In genomic region chr7:75830251-75831060, GRCm38 (mm10) we compare ENCODE assay signal across 10 mouse cellular contexts. TPM values are rescaled to one million over a fixed set of nuclear protein-coding genes. Genes with fewer than 3 reads are reported as not detected.
DNase-seq lines count a peak whose midpoint lies in the region; ATAC-seq and TF ChIP-seq lines count a peak whose summit lies in the region.
"Had no signal": no experiment of that assay in that cellular context is flagged by ENCODE, and none has a peak within 500 bp of the region (broad histone marks: within the 10 kb centered on the region; RNA-seq: fewer than 3 reads in every experiment).

No protein-coding gene starts in this region.

- TF ChIP-seq POLR2A in thymus, adult 2 months (IDR thresholded peaks at IDR 0.05; ENCODE audit: control insufficient read depth, extremely low read depth, insufficient read depth, low read length, poor library complexity) = no peak

- H3K27ac ChIP-seq in liver, embryonic 12.5 days = peak overlapping the region; percentile 92
- no peak overlapping the region for H3K27ac ChIP-seq in thymus, adult 2 months (ENCODE audit: control insufficient read depth, insufficient read depth, low read length)

- peak overlapping the region; percentile 50 for H3K9ac ChIP-seq in liver, embryonic 12.5 days
- H3K9ac ChIP-seq: heart, embryonic 12.5 days had no signal

- H3K27me3 ChIP-seq in liver, embryonic 12.5 days (replicated peaks) = no peaks in the 10 kb centered on the region
- H3K27me3 ChIP-seq in thymus, adult 2 months (ENCODE audit: control insufficient read depth, insufficient read depth, low read length) = no peaks in the 10 kb centered on the region
- H3K27me3 ChIP-seq: heart, embryonic 12.5 days had no signal

- H3K4me3 ChIP-seq in liver, embryonic 12.5 days = no peak overlapping the region
- H3K4me3 ChIP-seq in thymus, adult 2 months (ENCODE audit: control insufficient read depth, insufficient read depth, low read length) = no peak overlapping the region
- H3K4me3 ChIP-seq: heart, embryonic 12.5 days had no signal

- no peaks in the 10 kb centered on the region for H3K36me3 ChIP-seq in liver, embryonic 12.5 days
- H3K36me3 ChIP-seq in thymus, adult 2 months (ENCODE audit: control insufficient read depth, insufficient read depth, low read length) = no peaks in the 10 kb centered on the region
- H3K36me3 ChIP-seq: heart, embryonic 12.5 days had no signal

- H3K4me2 ChIP-seq in liver, embryonic 12.5 days = peak overlapping the region; percentile 51
- H3K4me2 ChIP-seq: heart, embryonic 12.5 days had no signal

- H3K9me3 ChIP-seq in liver, embryonic 12.5 days (replicated peaks) = no peaks in the 10 kb centered on the region
- H3K9me3 ChIP-seq: heart, embryonic 12.5 days had no signal

- peak; percentile 74 for DNase-seq in heart, adult 11 months
- no peak for DNase-seq in heart, postnatal 10 days
- DNase-seq in thymus, postnatal 0 days (ENCODE audit: low spot score) = peak; percentile 51
- DNase-seq in thymus, adult 18-20 months = no peak
- no peak for DNase-seq in B cell, adult 2 months
- no peak for DNase-seq in thymus, adult 2 months
- no peak for DNase-seq in right cerebral cortex, adult 2 months (ENCODE audit: low spot score in 2 of 2)

- no peak for TF ChIP-seq CTCF in thymus, adult 2 months (IDR thresholded peaks at IDR 0.05; ENCODE audit: borderline replicate concordance, control insufficient read depth, extremely low read depth, insufficient read depth, low read length, poor library complexity)

- peak; percentile 93 for ATAC-seq in liver, embryonic 12.5 days
- ATAC-seq: forebrain, embryonic 14.5 days had no signal

- H3K4me1 ChIP-seq in liver, embryonic 12.5 days = peaks cover 74% of the 10 kb centered on the region
- peaks cover 9% of the 10 kb centered on the region; the same call in 1 of the 2 replicates for H3K4me1 ChIP-seq in thymus, adult 2 months (replicated peaks; ENCODE audit: control insufficient read depth, insufficient read depth, low read length)

- 20% methylated on average over 6 of the region's 6 CpGs for WGBS in liver, embryonic 12.5 days (ENCODE audit: insufficient replicate concordance)
- 76% methylated on average over 6 of the region's 6 CpGs for WGBS in thymus, adult 2 months

- intact Hi-C loops in heart, postnatal 10 days (cut with DNase I) = no loop called here

RNA-seq across cellular contexts. Expression of gene Klhl25, which starts 17.7 kb away (rescaled TPM):
- total RNA-seq in heart, postnatal 10 days (2021) = 10 to 100 TPM in 1 of 2 experiments, 1 to 10 TPM in 1; 7.1 to 10.7 TPM
- polyA plus RNA-seq in thymus, postnatal 0 days (2015; fragmentation: Nextera tagmentation; extraction: Ambion mirVana) = 13.2 and 13.3 TPM in 2 replicates
- 12.1 and 12.2 TPM in 2 replicates for polyA plus RNA-seq in liver, embryonic 12.5 days (2016; fragmentation: Nextera tagmentation; extraction: Ambion mirVana)
- 24.5 and 29.7 TPM in 2 replicates for polyA plus RNA-seq in thymus, adult 2 months (2012; rRNA removed)

Comparison
In these comparisons a context has a peak if more than half of its experiments do, and no peak if none do; other contexts are left out.
1. DNase-seq: peak in heart, adult 11 months (single experiment) and thymus, postnatal 0 days (single experiment); none in heart, postnatal 10 days (0 of 2), thymus, adult 18-20 months (0 of 2), B cell, adult 2 months (0 of 2), thymus, adult 2 months (single experiment) and right cerebral cortex, adult 2 months (0 of 2).